Mouse (Mus musculus) heart, adult 2 months (tissue): ENCODE measurements around the gene Pde8b.

ENCODE experiments used
- CTCF ChIP-seq: fragments of 200-600 bp; IDR thresholded peaks from 2 replicates; pipeline ENCODE4 v1.8.1; 2022; ENCODE audit warnings: antibody characterized with exemption, mild to moderate bottlenecking, moderate library complexity
- EP300 ChIP-seq: fragments of 200-500 bp; IDR thresholded peaks from 2 replicates; pipeline ENCODE4 v1.6.1; 2011; ENCODE audit warnings: low read depth, low read length, control low read depth; ENCODE audit not compliant: insufficient read depth
- POLR2A ChIP-seq: fragments of 200-500 bp; IDR thresholded peaks from 2 replicates; pipeline ENCODE4 v1.6.1; 2011; ENCODE audit warnings: mild to moderate bottlenecking, low read depth, low read length, control low read depth; ENCODE audit not compliant: insufficient read depth

- TF ChIP-seq CTCF (no peak), EP300 (no peak), POLR2A (no peak)
Observed at GRCm38 (mm10) chr13:95264691-95265090, 14.6 kb upstream of the Pde8b start.
